Mouse (Mus musculus): Measurements from ENCODE around the gene Nfix.
A peak's percentile ranks its signal among the peaks of the same experiment; 100 is the strongest.

Nfix gene

DNA sequence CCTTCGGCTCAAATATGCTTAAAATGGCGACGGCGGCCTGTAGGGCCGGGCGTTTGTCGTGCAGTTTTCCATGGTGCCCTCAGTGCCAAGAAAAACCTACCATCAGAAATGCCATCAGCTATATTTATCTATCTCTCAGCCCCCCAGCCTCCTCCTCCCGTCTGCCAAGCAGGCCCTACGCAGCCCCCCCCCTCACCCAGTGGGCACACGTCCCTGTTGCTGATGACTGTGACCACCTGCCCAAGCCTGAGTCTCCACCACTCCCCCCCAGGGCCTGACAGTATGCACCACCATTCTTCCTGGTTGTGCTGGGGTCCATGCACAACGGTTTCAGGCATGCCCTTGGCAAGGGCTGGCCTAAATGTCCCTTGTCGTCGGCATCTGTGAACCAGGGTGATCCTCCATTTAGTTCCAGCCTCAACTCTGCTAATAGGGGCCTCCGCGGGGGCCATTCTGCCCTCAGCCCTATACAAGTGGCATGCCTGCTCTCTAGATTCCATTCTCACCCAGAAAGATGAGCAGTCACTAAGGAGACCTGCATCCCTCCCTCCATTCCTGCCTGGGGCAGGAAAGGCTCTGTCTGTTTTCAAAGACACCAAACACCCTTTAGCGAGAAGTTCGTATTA, 35.2 kb downstream of the Nfix start:
- DNase-seq = no peak

DNA sequence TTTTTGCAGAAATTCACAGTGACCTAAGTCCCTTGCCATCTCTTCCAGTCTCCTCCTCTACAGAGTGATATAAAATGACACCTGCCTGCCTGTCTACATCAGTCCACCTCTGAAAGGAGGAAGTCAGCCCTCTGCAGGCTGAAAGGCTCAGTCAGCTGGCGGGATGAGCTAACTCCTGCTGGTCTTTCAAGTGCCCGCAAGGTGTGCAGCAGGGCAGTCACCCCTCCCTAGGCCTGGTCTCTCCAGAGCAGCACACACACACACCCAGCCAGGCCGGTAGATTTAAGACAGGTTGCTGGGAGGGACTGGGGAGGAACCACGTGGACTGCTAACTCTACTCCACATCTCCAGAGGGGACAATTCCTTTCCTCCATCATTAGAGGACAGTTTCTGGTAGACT, 36.0 kb downstream of the Nfix start:
- DNase-seq = no peak

DNA sequence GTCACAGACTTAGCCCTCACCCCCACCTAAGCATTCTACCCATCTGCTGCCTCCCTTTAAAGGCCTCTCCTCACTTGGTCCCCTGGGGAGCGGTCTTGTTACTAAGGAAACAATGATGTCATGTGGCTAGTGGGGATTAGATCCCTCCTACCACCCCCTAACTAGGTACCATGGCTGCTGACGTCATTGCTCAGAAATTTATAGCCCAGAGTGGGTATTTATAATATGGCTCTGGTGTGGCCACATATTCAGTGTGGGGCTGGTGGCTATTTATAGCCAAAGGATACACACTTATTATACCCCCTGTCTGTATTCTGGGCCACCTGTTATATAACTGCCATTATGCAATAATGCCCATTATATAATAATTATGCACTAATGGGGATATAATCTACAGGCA, 39.2 kb downstream of the Nfix start:
- DNase-seq = no peak

DNA sequence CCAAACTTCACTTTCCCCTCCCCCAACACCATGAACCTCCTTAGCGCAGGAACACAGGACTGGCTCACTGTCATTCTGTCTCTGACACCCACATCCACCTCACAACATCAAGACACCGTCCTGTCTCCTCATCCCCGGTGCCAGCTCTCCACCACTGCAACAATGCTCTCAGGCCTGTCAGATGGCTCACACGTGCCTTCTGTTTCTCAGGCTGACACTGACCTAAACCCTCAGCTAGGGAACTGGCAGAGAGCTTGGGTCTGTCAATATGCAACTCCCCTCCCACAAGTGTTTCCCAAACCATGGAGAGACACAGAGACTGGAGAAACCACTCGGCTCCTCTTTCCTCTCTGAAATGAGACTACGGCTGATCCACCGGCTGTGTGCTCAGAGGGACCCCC, 39.7 kb downstream of the Nfix start:
- DNase-seq = no peak

DNA sequence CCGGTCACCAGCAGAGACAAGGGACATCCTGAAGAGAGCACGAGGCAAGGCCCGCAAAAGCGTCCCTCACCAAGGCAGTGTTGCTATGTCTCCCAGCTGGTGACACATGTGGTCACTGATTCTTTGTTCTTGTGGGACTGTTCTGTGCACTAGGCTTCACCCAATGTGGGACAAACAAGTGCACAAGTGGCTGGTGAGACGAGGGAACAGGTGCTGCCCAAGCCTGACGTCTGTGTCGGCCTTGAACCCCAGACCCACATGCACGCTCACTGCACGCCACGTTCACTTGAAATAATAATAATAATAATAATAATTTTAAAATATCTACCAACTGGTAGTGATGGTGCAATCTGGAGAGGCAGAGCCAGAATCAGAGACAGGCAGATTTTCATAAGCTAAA, 40.4 kb downstream of the Nfix start:
- DNase-seq = no peak

DNA sequence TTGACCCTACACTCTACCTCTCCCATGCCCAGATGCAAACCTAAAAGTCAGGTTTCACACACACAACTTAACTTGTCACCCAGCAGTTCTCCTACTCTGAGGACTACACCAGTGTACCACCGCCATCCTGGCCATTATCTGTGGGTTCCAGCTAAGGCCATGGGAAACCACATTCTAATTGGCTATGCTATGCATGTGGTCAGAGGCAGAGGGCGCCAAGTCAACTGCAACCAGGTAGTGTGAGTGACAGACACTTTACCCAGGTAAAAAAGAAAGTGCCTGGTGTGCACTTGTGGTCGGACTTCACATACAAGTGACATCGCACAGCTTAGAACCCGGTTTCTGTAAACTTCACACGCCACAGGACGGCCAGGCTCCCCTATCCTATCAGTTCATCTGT, 41.0 kb downstream of the Nfix start:
- no peak for DNase-seq

DNA sequence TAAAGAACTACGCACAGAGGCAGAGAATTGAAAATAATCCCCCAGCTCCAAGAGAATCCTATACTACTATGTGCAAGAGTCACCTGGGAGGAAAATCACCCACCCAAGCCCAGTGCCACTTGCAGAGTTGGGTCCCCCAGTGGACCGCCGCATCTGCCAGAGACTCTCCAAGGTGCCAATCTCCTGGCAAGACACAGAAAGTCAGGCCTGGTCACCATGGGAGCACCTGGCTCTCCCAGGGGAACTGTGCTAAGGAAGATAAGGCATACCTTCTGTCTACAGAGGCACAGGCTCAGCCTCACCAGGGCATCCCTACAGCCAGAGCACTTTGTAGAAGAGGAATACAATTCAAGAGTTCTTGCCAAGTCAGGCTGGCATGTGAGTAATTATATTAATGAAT, 41.8 kb downstream of the Nfix start:
- no peak for DNase-seq

DNA sequence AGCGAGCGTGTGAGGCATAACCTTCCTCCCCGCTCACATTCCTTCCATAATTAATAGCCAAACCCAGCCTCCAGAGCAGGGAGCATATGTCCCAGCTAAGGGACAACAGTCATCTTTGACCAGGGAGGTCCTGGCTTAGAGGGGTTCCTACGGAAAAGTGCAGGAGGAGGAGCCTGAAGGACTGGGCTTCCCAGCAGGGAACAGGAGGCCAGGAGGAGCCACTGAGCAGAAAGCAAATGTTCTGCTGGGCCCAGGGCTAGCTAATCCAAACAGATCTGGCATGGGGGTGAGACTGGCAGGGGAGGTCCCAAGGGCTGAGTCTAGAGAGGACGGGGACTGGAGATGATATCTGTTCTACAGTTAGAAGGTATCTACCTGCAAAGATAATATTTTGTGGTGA, 42.6 kb downstream of the Nfix start:
- no peak for DNase-seq

DNA sequence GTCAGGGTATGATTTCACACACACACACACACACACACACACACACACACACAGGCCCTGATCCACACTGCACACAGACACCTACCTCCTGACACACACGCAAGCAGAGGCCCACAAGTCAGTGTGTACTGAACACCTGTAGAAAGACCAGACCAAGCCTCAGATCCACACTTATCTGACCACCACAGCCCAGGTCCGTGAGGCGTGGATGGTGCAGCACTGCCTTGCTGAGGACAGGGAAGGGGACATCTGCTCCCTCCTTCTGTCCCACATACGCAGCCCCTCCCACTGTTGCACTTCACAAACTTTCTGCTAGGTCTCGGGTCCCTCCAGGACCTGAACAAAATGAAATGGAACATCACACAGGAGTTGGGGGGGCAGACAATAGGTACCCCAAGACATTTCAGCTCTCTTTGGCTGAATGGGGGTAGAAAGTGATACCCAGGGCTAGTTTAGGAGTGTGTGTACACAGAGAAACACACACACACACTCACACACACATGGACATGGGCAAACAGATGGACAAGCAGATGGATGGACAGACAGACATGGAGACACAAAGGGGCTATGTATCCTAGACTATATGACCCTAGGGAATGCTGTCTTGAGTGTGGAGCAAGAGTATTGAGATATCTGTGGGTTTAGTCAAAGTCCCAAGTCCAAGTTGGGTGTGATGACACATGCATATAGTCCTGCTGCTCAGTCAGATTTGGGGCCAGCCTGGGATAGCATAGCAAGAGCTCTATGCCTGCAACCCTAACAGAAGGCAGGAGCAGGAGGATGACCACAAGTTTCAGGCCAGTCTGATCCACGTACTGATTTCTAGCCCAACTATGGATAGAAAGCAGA, 47.2 kb downstream of the Nfix start:
- no peak for DNase-seq

DNA sequence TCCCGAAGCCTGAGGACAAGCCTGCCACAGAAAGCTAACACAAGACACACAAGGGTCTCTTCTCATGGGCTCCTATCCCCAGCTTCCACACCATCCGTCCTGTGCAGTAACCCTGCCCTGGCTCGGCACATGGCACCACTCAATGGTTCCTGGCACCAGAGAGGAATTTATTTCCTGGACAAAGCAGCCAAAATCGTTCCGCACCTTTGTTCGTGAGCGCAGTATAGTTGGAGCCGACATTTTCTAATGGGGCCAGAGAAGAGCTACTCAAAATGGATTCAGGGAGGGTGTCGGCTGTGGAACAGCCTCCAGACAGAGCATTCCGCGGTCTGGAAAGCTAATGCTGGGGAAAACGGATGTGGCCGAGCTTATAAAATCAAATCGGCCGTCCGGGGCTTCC, 50.6 kb downstream of the Nfix start:
- DNase-seq = no peak

DNA sequence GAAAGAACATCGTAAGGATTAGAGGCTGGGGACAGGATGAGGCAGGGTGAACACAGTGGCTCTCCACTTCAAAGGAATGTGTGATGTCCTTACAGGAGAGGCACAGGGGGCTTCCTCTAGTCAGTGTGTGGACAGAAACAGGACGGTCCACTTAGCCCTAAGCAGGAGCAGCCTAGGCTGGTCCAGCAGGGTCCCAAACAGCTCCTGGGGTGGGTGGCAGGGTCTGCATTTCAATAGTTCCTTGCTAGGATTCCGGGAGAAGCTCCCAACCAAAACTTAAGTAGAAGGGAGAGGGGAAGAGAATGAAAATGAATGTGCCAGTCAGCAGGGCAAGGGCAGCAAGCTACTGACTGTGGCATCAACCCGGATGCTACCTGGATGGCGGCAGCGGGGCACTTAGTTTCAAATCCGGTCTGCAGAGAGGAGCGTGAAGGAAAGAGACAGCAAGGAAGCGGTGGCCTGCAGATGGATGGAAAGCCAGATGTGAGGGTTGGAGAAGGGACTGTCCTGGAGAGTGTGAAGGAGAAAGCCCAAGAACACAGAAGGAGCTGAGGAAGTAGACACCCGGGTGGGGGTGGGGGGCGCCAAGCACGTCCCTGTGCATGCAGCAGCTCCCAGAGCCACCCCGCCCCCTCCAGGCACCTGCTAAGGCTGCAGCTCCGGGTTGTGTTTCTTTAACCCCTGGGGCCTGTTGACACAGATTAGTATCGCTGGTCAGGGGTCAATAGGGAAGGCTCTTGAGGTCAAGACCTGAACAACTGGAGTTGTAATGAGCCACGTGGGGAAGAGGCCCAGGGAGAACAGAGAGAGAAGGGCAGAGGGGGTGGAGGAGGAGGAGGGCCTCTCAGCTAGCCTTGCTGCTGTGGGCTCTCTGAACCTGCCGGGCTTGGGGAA, 54.9 kb downstream of the Nfix start:
- DNase-seq = no peak

DNA sequence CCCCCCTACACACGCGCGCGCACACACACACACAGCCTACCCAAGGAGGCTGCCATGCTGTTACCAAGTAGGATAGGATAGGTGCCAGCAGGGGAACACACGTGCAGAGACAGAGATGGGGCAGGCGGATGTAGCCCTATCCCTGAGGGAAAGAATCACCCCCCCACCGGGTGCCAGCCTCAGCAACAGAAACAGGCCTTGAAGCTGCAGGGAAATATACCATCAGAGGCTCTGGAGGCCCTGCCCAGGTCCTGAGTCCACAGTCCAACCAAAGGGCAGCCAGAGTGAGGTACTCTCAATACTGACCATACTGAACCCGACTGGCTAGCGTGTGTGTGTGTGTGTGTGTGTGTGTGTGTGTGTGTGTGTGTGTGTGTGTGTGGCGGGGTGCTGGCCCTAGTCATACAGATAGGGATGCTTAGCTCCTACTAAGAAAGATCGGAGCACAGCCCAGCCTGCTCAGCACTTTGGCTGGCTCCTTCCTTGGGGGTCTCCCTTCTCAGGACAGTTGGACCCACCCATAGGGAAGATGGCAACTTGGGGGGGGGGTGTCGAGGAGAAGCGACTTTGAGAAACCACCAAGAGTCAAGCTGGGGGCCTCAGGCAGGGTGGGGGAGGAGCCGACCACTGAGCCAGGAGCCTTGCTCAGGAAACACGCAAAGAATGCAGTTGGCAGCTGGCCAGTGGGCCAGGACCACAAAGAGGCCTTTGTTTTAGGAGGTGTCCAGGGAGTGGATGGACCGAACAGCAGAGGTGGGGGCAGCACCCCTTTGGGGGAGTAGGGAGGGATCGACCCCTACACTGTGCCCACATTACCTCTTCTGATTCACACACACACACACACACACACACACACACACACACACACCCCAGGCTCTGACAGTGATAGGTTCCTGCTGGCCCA, 56.4 kb downstream of the Nfix start:
- DNase-seq = no peak

DNA sequence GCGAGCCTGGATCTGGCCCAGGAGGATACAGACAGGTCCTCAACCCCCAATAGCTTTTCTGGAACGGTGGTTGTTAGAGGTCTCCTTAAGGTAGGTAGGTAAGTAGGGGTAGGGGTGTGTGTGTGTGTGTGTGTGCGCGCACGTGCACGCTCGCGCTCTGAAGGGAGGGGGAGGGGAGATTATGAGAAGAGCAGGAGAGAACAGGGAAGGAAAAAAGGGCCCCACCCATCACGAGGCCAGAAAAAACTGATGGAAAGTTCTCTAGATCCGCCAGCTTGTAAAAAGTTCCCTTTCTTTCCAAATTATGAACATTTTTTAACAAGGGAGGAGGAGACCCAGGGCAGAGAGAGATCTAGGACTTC, 57.1 kb downstream of the Nfix start:
- DNase-seq = no peak

DNA sequence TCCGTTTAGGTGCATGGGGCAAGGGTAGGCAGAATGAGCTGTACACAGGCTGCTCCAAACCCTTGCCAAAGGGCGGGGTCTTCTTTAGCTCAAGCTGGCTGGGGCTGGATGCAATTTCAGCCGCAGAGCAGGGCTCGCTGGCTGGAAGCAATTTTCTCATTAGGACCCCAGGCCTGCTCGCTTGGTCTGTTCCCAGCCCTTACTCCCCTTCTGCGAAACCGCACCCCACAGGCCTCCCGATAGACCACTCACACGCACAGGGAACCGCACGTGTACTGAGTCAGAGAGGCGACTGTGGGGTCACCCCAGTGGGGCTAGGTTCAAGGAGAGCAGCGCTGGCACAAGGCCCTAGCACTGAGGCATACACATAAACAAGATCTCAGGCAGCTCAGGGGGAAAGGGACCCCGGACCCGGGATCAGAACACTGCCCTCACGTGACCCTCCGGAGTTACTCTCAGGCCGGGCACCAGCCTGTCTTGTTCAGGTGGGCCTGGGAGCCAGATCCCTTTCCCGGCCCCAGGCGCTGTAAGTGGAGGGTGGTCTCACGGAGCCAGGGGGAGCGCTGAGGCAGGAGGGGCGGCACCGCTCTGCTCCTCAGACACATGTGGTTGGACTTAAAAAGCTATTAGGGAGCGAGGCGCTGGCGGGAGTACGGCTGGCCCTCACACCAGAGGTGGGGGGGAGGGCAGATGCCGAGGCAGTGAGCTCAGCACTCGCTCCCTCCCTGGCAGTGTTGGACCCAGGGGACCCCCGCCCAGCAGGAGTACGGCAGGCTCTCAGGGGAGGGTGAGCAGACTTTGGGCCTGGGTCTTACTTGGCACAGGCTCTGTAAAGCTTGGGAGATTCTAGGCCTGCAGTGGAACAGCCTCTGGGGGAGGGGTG, 57.7 kb downstream of the Nfix start:
- DNase-seq = no peak

DNA sequence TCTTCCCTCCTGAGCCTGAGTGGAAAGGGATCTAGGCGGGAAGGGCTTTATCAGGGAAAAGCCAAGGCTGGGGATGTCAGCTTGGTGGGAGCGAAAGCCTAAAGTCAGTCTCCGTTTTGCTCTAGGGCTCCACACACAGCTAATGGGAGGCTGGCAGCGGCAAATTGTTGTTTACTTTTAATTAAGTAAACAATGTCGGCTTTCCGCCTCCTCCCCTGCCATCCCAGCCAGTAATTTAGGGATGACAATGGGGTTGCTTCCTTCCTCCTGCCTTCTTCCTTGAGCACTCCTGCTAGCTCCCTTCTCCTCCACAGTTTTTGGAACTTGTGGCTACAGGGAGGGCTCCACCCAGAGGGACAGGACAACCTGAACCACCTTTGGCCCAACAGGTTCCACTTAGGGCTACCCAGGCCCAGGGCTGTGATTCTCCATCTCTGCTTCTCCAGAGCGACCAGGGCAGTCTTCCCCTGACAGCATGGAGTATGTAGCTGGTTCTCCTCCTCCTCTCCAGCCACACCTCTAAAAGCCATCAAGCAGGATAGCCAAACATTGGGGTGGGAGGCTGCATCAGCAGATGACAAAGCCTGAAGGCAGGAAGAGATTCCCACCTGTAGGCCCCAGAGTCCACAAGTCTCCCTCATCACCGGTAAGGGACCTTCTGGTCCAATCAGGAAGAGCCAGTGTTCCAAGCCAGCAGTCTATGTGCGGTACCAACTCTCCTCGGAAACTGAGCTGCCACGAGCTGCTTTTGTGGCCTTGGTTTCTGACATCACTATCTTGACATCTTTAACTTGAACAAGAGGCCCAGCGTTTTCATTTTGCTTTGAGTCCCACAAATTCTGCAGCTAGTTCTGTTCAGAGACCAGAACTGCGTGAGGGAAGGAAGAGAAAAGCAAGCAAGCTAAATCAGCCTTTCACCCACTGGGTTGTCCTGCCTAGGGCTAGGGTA, 59.0 kb downstream of the Nfix start:
- no peak for DNase-seq

DNA sequence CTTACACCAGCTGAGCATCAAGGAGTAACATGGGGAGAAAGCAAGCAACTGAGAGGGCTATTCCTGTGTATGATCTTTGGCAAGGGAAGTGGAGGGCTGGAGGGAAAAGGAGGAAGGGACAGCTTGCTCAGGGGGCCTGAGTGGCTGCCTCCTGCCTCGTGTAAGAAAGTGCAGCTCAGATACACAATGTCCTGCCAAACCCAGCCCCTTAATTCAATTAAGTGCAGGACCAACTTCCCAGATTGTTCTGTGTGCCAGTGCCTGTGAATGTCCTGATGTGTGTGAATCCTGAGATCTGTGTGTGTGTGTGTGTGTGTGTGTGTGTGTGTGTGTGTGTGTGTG, 60.8 kb downstream of the Nfix start:
- no peak for DNase-seq

DNA sequence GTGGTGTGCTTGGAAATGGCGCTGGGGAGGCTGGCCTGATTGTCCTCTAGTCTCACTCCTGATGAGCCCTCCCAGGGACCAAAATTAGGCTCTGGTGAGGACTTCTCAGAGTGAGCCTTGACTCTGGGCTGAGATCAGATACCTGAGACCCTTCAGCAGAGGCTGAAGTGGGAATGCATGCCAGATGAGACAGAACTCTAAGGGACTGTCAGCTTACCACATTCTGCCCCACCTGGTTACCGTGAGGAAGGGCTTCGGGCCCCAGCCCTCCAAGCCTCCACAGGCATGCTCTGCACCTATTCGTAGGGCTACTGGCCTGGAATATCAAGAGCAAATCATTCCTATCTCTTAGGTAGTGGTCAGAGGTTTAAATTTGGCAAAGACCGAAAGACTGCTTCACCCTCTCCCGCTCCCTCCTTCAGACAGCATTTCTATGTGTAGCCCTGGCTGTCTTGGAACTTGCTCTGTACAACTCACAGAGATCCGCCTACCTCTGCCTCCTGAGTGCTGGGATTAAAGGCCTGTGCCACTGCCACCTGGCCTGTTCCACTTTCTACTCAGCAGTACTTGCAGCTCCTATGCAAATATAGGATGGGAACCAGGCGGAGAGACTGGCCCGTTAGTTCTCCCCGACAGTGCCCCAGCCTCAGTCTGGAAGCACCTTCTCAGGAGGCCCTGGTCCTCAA, 61.3 kb downstream of the Nfix start:
- DNase-seq = no peak

DNA sequence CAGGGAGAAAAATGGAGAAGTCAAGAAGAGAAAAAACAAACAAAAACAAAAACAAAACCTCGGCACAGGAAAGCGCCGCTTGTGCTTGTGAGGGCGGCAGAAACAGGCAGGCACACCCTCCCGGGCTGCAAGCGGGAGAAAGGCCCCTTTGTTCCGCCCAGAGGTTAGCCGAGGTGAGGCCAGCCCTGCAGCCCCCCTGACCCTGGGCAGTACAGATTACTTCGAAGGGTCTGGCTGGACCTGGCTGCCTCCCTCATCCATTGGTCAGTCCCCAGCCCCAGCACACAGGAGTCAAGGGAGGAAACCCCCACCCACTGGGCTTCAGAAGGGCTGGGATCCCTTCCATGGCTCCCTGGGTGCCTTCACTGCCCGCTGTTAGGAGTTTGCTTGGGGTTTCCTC, 61.9 kb downstream of the Nfix start:
- DNase-seq = no peak

DNA sequence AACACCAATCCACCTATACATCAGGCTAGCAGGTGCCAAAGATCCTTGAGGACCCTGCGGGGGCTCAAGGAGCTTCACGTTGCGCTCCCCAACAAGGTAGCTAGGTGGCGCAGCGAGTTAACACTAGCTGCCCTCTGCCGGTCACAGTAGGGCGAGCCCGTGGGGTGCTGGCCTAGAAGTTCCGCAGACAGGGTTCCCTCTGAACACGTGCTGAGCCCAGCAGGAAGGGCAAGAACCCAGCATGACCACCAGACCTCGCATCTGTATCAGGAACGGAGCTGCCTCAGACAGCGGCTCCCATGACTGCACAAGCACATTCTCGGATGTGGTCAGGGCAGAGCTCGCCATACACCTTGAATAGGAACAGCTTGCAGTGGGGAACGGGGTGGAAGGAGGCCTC, 62.5 kb downstream of the Nfix start:
- DNase-seq = peak; percentile 62 to 65

DNA sequence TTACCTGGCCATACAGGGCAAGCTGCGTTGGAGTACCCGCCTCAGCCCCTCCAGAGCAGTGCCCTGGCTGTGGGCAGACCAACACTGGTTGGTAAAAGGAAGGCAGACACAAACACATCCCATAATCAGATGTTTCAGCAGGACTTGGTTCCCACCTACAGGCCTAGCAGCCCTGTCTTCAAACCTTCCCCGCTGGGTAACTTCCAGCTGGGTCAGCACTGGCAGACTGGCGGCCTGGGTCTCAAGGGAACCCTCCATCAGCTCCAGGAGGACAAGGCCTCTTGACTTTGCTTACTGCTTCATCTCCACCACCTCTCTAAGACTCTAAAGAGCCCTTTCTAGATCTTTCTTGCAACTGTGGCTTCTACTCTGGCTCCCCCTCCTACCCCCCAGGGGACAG, 63.6 kb downstream of the Nfix start:
- no peak for DNase-seq

Measured in thymus, adult 18-20 months (tissue).